Mouse (Mus musculus) urinary bladder, adult 18-20 months (tissue): Measurements from ENCODE around the gene Wdr25.

Experiments used
- DNase-seq, 2 experiments: peaks; one replicate each; pipeline ENCODE4 v3.0.0; 2022; ENCODE audit warnings: low spot score in 2 of 2, mixed read lengths in 2 of 2

Wdr25 gene

GRCm38 (mm10) chr12:108896006-108896405, 2.6 kb downstream of the Wdr25 start:
- no peak for DNase-seq

GRCm38 (mm10) chr12:108901346-108901745, 7.9 kb downstream of the Wdr25 start:
- DNase-seq = no peak

GRCm38 (mm10) chr12:108902940-108903339, 9.5 kb downstream of the Wdr25 start:
- no peak for DNase-seq

GRCm38 (mm10) chr12:108903600-108904275, 10.3 kb downstream of the Wdr25 start:
- no peak for DNase-seq

- DNase-seq = no peak
These were observed 10.8 kb downstream of the Wdr25 start for GRCm38 (mm10) chr12:108904276-108904653.

GRCm38 (mm10) chr12:108905620-108906302, 12.3 kb downstream of the Wdr25 start:
- no peak for DNase-seq

GRCm38 (mm10) chr12:108906398-108906797, 13.0 kb downstream of the Wdr25 start:
- no peak for DNase-seq

- no peak for DNase-seq
These were observed 16.5 kb downstream of the Wdr25 start for GRCm38 (mm10) chr12:108909846-108910433.

- DNase-seq = no peak
These were observed 19.0 kb downstream of the Wdr25 start for GRCm38 (mm10) chr12:108912442-108912841.

GRCm38 (mm10) chr12:108914198-108914597, 20.8 kb downstream of the Wdr25 start:
- no peak for DNase-seq

GRCm38 (mm10) chr12:108914709-108915340, 21.4 kb downstream of the Wdr25 start:
- no peak for DNase-seq

- no peak for DNase-seq
These were observed 22.5 kb downstream of the Wdr25 start for GRCm38 (mm10) chr12:108915893-108916292.

- DNase-seq = no peak
These were observed 23.1 kb downstream of the Wdr25 start for GRCm38 (mm10) chr12:108916447-108917042.

GRCm38 (mm10) chr12:108917509-108917908, 24.1 kb downstream of the Wdr25 start:
- no peak for DNase-seq

- DNase-seq = no peak
These were observed 25.3 kb downstream of the Wdr25 start for GRCm38 (mm10) chr12:108918753-108919152.

GRCm38 (mm10) chr12:108926606-108927111, 33.2 kb downstream of the Wdr25 start:
- DNase-seq = no peak

GRCm38 (mm10) chr12:108928249-108928648, 34.8 kb downstream of the Wdr25 start:
- no peak for DNase-seq

- DNase-seq = no peak
These were observed 36.0 kb downstream of the Wdr25 start for GRCm38 (mm10) chr12:108929475-108929874.

GRCm38 (mm10) chr12:108931341-108932053, 38.1 kb downstream of the Wdr25 start:
- DNase-seq = no peak

GRCm38 (mm10) chr12:108932113-108932512, 38.7 kb downstream of the Wdr25 start:
- no peak for DNase-seq

- DNase-seq = no peak
These were observed 40.8 kb downstream of the Wdr25 start for GRCm38 (mm10) chr12:108934231-108934630.
